Mouse (Mus musculus) midbrain, embryonic 16.5 days (tissue): ENCODE measurements around the gene Fam166a. TPM values are rescaled to one million over a fixed set of nuclear protein-coding genes. Genes with fewer than 3 reads are reported as not detected.

Experiments
- ATAC-seq: fragments of 200-750 bp; cut with Nextera tagmentation; 2 replicates; pipeline ENCODE4 v1.8.0; 2017; ENCODE audit warnings: moderate TSS enrichment
- H3K27ac ChIP-seq: fragments of 300-500 bp; sonication (generic); 2 replicates; pipeline ENCODE4 v1.5.1; 2014; ENCODE audit warnings: mild to moderate bottlenecking, low read length, mixed read lengths
- H3K27me3 ChIP-seq: fragments of 300-500 bp; sonication (generic); 2 replicates; pipeline ENCODE4 v1.6.1; 2014; ENCODE audit warnings: low read depth, low read length, mixed read lengths; ENCODE audit not compliant: control insufficient read depth, insufficient read depth
- H3K36me3 ChIP-seq: fragments of 300-500 bp; sonication (generic); 2 replicates; pipeline ENCODE4 v1.6.1; 2014; ENCODE audit warnings: mild to moderate bottlenecking, low read length, moderate library complexity, mixed read lengths; ENCODE audit not compliant: control insufficient read depth, insufficient read depth
- H3K4me1 ChIP-seq: fragments of 300-500 bp; sonication (generic); 2 replicates; pipeline ENCODE4 v1.6.1; 2014; ENCODE audit warnings: mild to moderate bottlenecking, low read length, mixed read lengths; ENCODE audit not compliant: control insufficient read depth, insufficient read depth
- H3K4me2 ChIP-seq: fragments of 300-500 bp; sonication (generic); 2 replicates; pipeline ENCODE4 v1.6.1; 2014; ENCODE audit warnings: mild to moderate bottlenecking, low read length, mixed read lengths
- H3K4me3 ChIP-seq: fragments of 300-500 bp; sonication (generic); 2 replicates; pipeline ENCODE4 v1.5.1; 2014; ENCODE audit warnings: low read depth, mild to moderate bottlenecking, low read length, moderate library complexity, mixed read lengths
- H3K9ac ChIP-seq: fragments of 300-500 bp; sonication (generic); 2 replicates; pipeline ENCODE4 v1.6.1; 2014; ENCODE audit warnings: low read depth, low read length, mixed read lengths
- H3K9me3 ChIP-seq: fragments of 300-500 bp; sonication (generic); replicated peaks from 2 replicates; pipeline ENCODE4 v1.6.1; 2014; ENCODE audit warnings: mild to moderate bottlenecking, low read length, mixed read lengths; ENCODE audit not compliant: control insufficient read depth, poor library complexity, severe bottlenecking
- whole genome bisulfite sequencing: fragments of 180-500 bp; shearing (Covaris S2); extraction: QIAGEN DNeasy Blood & Tissue Kit; methylation state at CpG from one replicate; pipeline ENCODE4 v1.1.7; 2014; 5-methylcytosine and 5-hydroxymethylcytosine counted together
- polyA plus RNA-seq: library from polyadenylated mRNA; unstranded; fragments of >200 nt; fragmentation: Nextera tagmentation; extraction: Ambion mirVana; gene quantifications from 2 replicates; pipeline ENCODE4 v1.2.1, GENCODE M21; 2015

The Fam166a gene
- polyA plus RNA-seq, 1 experiment from 2014 or later, result 0.43 TPM

- no peaks in the 10 kb centered on the region for H3K36me3 ChIP-seq
- peak overlapping the region; percentile 58 for H3K4me2 ChIP-seq
- H3K4me1 ChIP-seq, result peaks cover 15% of the 10 kb centered on the region
- H3K27me3 ChIP-seq, result no peaks in the 10 kb centered on the region
- H3K27ac ChIP-seq, result peak overlapping the region; percentile 97
- peak; percentile 98 for ATAC-seq
- no peaks in the 10 kb centered on the region for H3K9me3 ChIP-seq
- 2% methylated on average over 40 of the region's 41 CpGs for WGBS
- peak overlapping the region; percentile 50 for H3K4me3 ChIP-seq
- peak overlapping the region; percentile 73 for H3K9ac ChIP-seq
Measured at GRCm38 (mm10) chr2:25224766-25225752, 6.5 kb downstream of the Fam166a start.

GRCm38 (mm10) chr2:25225811-25226379 is 7.3 kb downstream of the Fam166a start:
- no peak overlapping the region for H3K4me3 ChIP-seq
- no peak for ATAC-seq
- no peaks in the 10 kb centered on the region for H3K27me3 ChIP-seq
- no peak overlapping the region for H3K9ac ChIP-seq
- H3K9me3 ChIP-seq, result no peaks in the 10 kb centered on the region
- H3K27ac ChIP-seq, result peak overlapping the region; percentile 97
- peak overlapping the region; percentile 58 for H3K4me2 ChIP-seq
- no peaks in the 10 kb centered on the region for H3K36me3 ChIP-seq
- H3K4me1 ChIP-seq, result peaks cover 15% of the 10 kb centered on the region
- WGBS, result 76% methylated on average over 8 of the region's 8 CpGs

GRCm38 (mm10) chr2:25226864-25227263 is 8.3 kb downstream of the Fam166a start:
- Histone ChIP-seq H3K4me1 (peaks cover 15% of the 10 kb centered on the region), H3K36me3 (no peaks in the 10 kb centered on the region), H3K27me3 (no peaks in the 10 kb centered on the region; the same call in 1 of the 2 replicates), H3K27ac (no peak overlapping the region), H3K9ac (no peak overlapping the region), H3K4me2 (no peak overlapping the region), H3K9me3 (no peaks in the 10 kb centered on the region), H3K4me3 (no peak overlapping the region)
- 90% methylated on average over 5 of the region's 5 CpGs for WGBS
- no peak for ATAC-seq

- peaks cover 15% of the 10 kb centered on the region for H3K4me1 ChIP-seq
- no peaks in the 10 kb centered on the region for H3K9me3 ChIP-seq
- no peak for ATAC-seq
- no peak overlapping the region for H3K4me3 ChIP-seq
- no peak overlapping the region for H3K9ac ChIP-seq
- WGBS, result 90% methylated on average over 4 of the region's 4 CpGs
- no peak overlapping the region for H3K27ac ChIP-seq
- no peaks in the 10 kb centered on the region for H3K36me3 ChIP-seq
- H3K27me3 ChIP-seq, result no peaks in the 10 kb centered on the region; the same call in 1 of the 2 replicates
- H3K4me2 ChIP-seq, result no peak overlapping the region
Measured at GRCm38 (mm10) chr2:25227406-25227805, 8.9 kb downstream of the Fam166a start.

- H3K27ac ChIP-seq, result peak overlapping the region; percentile 2; the same call in 1 of the 2 replicates
- H3K36me3 ChIP-seq, result no peaks in the 10 kb centered on the region
- peak overlapping the region; percentile 3; the same call in 1 of the 2 replicates for H3K4me3 ChIP-seq
- H3K4me2 ChIP-seq, result peak overlapping the region; percentile 25
- no peaks in the 10 kb centered on the region; the same call in 1 of the 2 replicates for H3K27me3 ChIP-seq
- no peaks in the 10 kb centered on the region for H3K9me3 ChIP-seq
- WGBS, result 1% methylated on average over 7 of the region's 7 CpGs
- no peak overlapping the region for H3K9ac ChIP-seq
- ATAC-seq, result no peak
- H3K4me1 ChIP-seq, result peaks cover 12% of the 10 kb centered on the region
Measured at GRCm38 (mm10) chr2:25228431-25228889, 9.9 kb downstream of the Fam166a start.

GRCm38 (mm10) chr2:25228995-25229530 is 10.5 kb downstream of the Fam166a start:
- 72% methylated on average over 6 of the region's 6 CpGs for WGBS
- Histone ChIP-seq H3K4me2 (no peak overlapping the region), H3K27me3 (no peaks in the 10 kb centered on the region; the same call in 1 of the 2 replicates), H3K4me1 (peaks cover 9% of the 10 kb centered on the region), H3K27ac (no peak overlapping the region), H3K9me3 (no peaks in the 10 kb centered on the region), H3K36me3 (no peaks in the 10 kb centered on the region), H3K9ac (no peak overlapping the region), H3K4me3 (no peak overlapping the region)
- no peak for ATAC-seq

GRCm38 (mm10) chr2:25229582-25229981 is 11.0 kb downstream of the Fam166a start:
- no peaks in the 10 kb centered on the region for H3K9me3 ChIP-seq
- 83% methylated on average over 5 of the region's 5 CpGs for WGBS

GRCm38 (mm10) chr2:25230581-25230980 is 12.0 kb downstream of the Fam166a start:
- Histone ChIP-seq H3K27me3 (peaks cover 7% of the 10 kb centered on the region; the same call in 1 of the 2 replicates), H3K4me2 (no peak overlapping the region), H3K9me3 (no peaks in the 10 kb centered on the region), H3K4me3 (no peak overlapping the region), H3K4me1 (peaks cover 6% of the 10 kb centered on the region), H3K36me3 (no peaks in the 10 kb centered on the region), H3K27ac (no peak overlapping the region), H3K9ac (no peak overlapping the region)
- ATAC-seq, result no peak
- WGBS, result 88% methylated on average over 7 of the region's 7 CpGs

More at GRCm38 (mm10) chr2:25229582-25229981, 11.0 kb downstream of the Fam166a start:
- Histone ChIP-seq H3K4me2 (no peak overlapping the region), H3K36me3 (no peaks in the 10 kb centered on the region), H3K4me1 (peaks cover 9% of the 10 kb centered on the region), H3K27me3 (peaks cover under 1% of the 10 kb centered on the region; the same call in 1 of the 2 replicates), H3K4me3 (no peak overlapping the region), H3K9ac (no peak overlapping the region), H3K27ac (no peak overlapping the region)
- ATAC-seq, result no peak
